Mouse (Mus musculus): ENCODE measurements around the gene Ucp1. TPM values are rescaled to one million over a fixed set of nuclear protein-coding genes. Genes with fewer than 3 reads are reported as not detected.

Ucp1 gene
- polyA plus RNA-seq (2015; fragmentation: Nextera tagmentation; extraction: Ambion mirVana) = not detected in 2 replicates

- Histone ChIP-seq H3K36me3 (ENCODE audit: control insufficient read depth, insufficient read depth, low read length) (no peaks in the 10 kb centered on the region), H3K27me3 (ENCODE audit: control insufficient read depth, insufficient read depth, low read length) (no peaks in the 10 kb centered on the region), H3K4me2 (replicated peaks; ENCODE audit: low read depth) (peak within 1 kb of the TSS; percentile 42), H3K9me3 (ENCODE audit: control insufficient read depth, low read length) (no peaks in the 10 kb centered on the region), H3K4me3 (ENCODE audit: low read depth, low read length) (peak within 1 kb of the TSS; percentile 18), H3K9ac (ENCODE audit: low read length) (no peak within 1 kb of the TSS), H3K27ac (replicated peaks) (no peak within 1 kb of the TSS), H3K4me1 (replicated peaks; ENCODE audit: control insufficient read depth, insufficient read depth) (peaks cover 3% of the 10 kb centered on the region; the same call in 1 of the 2 replicates)
- DNase-seq (ENCODE audit: low spot score) (peak; percentile 53), ATAC-seq (ENCODE audit: low FRiP score, low TSS enrichment) (peak; percentile 51; the same call in 1 of the 2 replicates)
- WGBS = 4% methylated on average over 20 of the region's 20 CpGs
- peak; percentile 51 for TF ChIP-seq CTCF (IDR thresholded peaks at IDR 0.05; ENCODE audit: low read depth)
- TF ChIP-seq EP300 (optimal IDR thresholded peaks at IDR 0.05) = no peak
Measured at GRCm38 (mm10) chr8:83290176-83290575, at the start of gene Ucp1. TSS of gene Ucp1 (plus strand) at chr8:83290352.

DNA sequence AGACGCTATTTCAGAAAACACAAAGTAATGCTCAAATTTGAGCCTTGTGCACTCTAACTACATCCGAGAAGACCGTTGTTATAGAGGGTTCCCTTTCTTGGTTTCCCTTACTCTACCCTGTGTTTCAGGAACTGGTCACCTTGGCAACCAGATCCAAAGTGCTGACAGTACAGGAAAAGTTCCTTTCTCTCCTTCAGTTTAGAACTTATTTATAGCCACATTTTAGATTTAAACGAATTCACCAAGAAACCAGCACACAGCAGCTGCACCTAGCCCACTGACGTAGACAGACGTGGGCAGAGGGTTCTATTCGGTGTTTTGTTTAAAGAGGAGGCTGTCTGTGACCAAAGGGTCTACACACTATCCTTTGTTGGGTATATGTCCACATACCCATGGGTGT is 46.0 kb upstream of the Ucp1 start:
- DNase-seq (ENCODE audit: low spot score) (no peak), ATAC-seq (ENCODE audit: low FRiP score, low TSS enrichment) (no peak)
- TF ChIP-seq EP300 (optimal IDR thresholded peaks at IDR 0.05) (no peak), CTCF (IDR thresholded peaks at IDR 0.05; ENCODE audit: low read depth) (no peak)
- Histone ChIP-seq H3K9ac (ENCODE audit: low read length) (no peak overlapping the region), H3K4me3 (ENCODE audit: low read depth, low read length) (no peak overlapping the region), H3K4me1 (replicated peaks; ENCODE audit: control insufficient read depth, insufficient read depth) (no peaks in the 10 kb centered on the region), H3K27me3 (ENCODE audit: control insufficient read depth, insufficient read depth, low read length) (no peaks in the 10 kb centered on the region), H3K27ac (replicated peaks) (no peak overlapping the region), H3K9me3 (ENCODE audit: control insufficient read depth, low read length) (no peaks in the 10 kb centered on the region), H3K36me3 (ENCODE audit: control insufficient read depth, insufficient read depth, low read length) (no peaks in the 10 kb centered on the region), H3K4me2 (replicated peaks; ENCODE audit: low read depth) (no peak overlapping the region)
- 87% methylated on average over 7 of the region's 7 CpGs for WGBS

- ATAC-seq (ENCODE audit: low FRiP score, low TSS enrichment) = no peak
- no peaks in the 10 kb centered on the region for H3K9me3 ChIP-seq (ENCODE audit: control insufficient read depth, low read length)
- TF ChIP-seq EP300 (optimal IDR thresholded peaks at IDR 0.05) (no peak), CTCF (IDR thresholded peaks at IDR 0.05; ENCODE audit: low read depth) (no peak)
Measured at GRCm38 (mm10) chr8:83250858-83251257, 39.3 kb upstream of the Ucp1 start.

GRCm38 (mm10) chr8:83251362-83252246 is 38.5 kb upstream of the Ucp1 start:
- Histone ChIP-seq H3K27ac (replicated peaks) (peak overlapping the region; percentile 45; the same call in 1 of the 2 replicates), H3K4me3 (ENCODE audit: low read depth, low read length) (no peak overlapping the region), H3K4me1 (replicated peaks; ENCODE audit: control insufficient read depth, insufficient read depth) (no peaks in the 10 kb centered on the region), H3K9me3 (ENCODE audit: control insufficient read depth, low read length) (no peaks in the 10 kb centered on the region), H3K36me3 (ENCODE audit: control insufficient read depth, insufficient read depth, low read length) (no peaks in the 10 kb centered on the region; the same call in 1 of the 2 replicates), H3K27me3 (ENCODE audit: control insufficient read depth, insufficient read depth, low read length) (no peaks in the 10 kb centered on the region), H3K9ac (ENCODE audit: low read length) (no peak overlapping the region), H3K4me2 (replicated peaks; ENCODE audit: low read depth) (no peak overlapping the region)
- ATAC-seq (ENCODE audit: low FRiP score, low TSS enrichment) (no peak), DNase-seq (ENCODE audit: low spot score) (no peak)
- TF ChIP-seq CTCF (IDR thresholded peaks at IDR 0.05; ENCODE audit: low read depth) = no peak
- TF ChIP-seq EP300 (optimal IDR thresholded peaks at IDR 0.05) = no peak
- WGBS = 58% methylated on average over 14 of the region's 14 CpGs

More at GRCm38 (mm10) chr8:83250858-83251257, 39.3 kb upstream of the Ucp1 start:
- H3K27me3 ChIP-seq (ENCODE audit: control insufficient read depth, insufficient read depth, low read length) = no peaks in the 10 kb centered on the region
- no peak overlapping the region for H3K9ac ChIP-seq (ENCODE audit: low read length)
- 0 out of 2 replicates have a peak overlapping the region, but pooled peaks have one; percentile 18 for H3K27ac ChIP-seq (replicated peaks)
- DNase-seq (ENCODE audit: low spot score) = no peak
- H3K4me3 ChIP-seq (ENCODE audit: low read depth, low read length) = no peak overlapping the region
- no peaks in the 10 kb centered on the region for H3K4me1 ChIP-seq (replicated peaks; ENCODE audit: control insufficient read depth, insufficient read depth)
- WGBS = 81% methylated on average over 6 of the region's 6 CpGs
- H3K36me3 ChIP-seq (ENCODE audit: control insufficient read depth, insufficient read depth, low read length) = no peaks in the 10 kb centered on the region; the same call in 1 of the 2 replicates
- no peak overlapping the region for H3K4me2 ChIP-seq (replicated peaks; ENCODE audit: low read depth)

- ATAC-seq (ENCODE audit: low FRiP score, low TSS enrichment) = no peak
Measured at GRCm38 (mm10) chr8:83252791-83253190, 37.4 kb upstream of the Ucp1 start.

DNA sequence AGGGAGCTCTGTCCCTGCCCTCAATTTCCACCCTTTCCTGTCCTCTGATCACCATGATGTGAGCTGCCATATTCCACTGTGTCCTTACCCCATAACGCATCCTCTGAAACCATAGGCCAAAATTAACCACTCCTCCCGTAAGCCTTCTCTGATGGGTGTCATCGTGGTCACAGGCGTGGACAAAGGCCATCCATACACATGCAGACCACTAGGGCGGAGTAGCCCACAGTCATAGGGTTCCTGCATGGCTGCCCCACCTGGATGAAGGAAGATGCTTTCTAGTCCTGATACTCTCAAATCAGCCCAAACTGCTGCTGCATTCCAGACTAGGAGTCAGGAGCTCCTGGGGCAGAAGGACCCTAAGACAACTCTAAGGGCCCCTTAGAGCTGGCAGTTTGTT is 32.5 kb upstream of the Ucp1 start:
- TF ChIP-seq EP300 (optimal IDR thresholded peaks at IDR 0.05) = no peak
- no peak for TF ChIP-seq CTCF (IDR thresholded peaks at IDR 0.05; ENCODE audit: low read depth)
- WGBS = 94% methylated on average over 5 of the region's 5 CpGs

More at GRCm38 (mm10) chr8:83252791-83253190, 37.4 kb upstream of the Ucp1 start:
- Histone ChIP-seq H3K4me1 (replicated peaks; ENCODE audit: control insufficient read depth, insufficient read depth) (no peaks in the 10 kb centered on the region), H3K27me3 (ENCODE audit: control insufficient read depth, insufficient read depth, low read length) (no peaks in the 10 kb centered on the region), H3K27ac (replicated peaks) (no peak overlapping the region), H3K36me3 (ENCODE audit: control insufficient read depth, insufficient read depth, low read length) (no peaks in the 10 kb centered on the region; the same call in 1 of the 2 replicates), H3K4me2 (replicated peaks; ENCODE audit: low read depth) (no peak overlapping the region), H3K9me3 (ENCODE audit: control insufficient read depth, low read length) (no peaks in the 10 kb centered on the region), H3K4me3 (ENCODE audit: low read depth, low read length) (no peak overlapping the region), H3K9ac (ENCODE audit: low read length) (no peak overlapping the region)
- DNase-seq (ENCODE audit: low spot score) = no peak
- 78% methylated on average over 5 of the region's 5 CpGs for WGBS
- TF ChIP-seq EP300 (optimal IDR thresholded peaks at IDR 0.05) = no peak
- TF ChIP-seq CTCF (IDR thresholded peaks at IDR 0.05; ENCODE audit: low read depth) = no peak

More for the DNA sequence above, 32.5 kb upstream of the Ucp1 start:
- Histone ChIP-seq H3K27ac (replicated peaks) (no peak overlapping the region), H3K36me3 (ENCODE audit: control insufficient read depth, insufficient read depth, low read length) (peaks cover 2% of the 10 kb centered on the region), H3K9me3 (ENCODE audit: control insufficient read depth, low read length) (no peaks in the 10 kb centered on the region), H3K9ac (ENCODE audit: low read length) (no peak overlapping the region), H3K4me3 (ENCODE audit: low read depth, low read length) (no peak overlapping the region), H3K27me3 (ENCODE audit: control insufficient read depth, insufficient read depth, low read length) (no peaks in the 10 kb centered on the region), H3K4me2 (replicated peaks; ENCODE audit: low read depth) (no peak overlapping the region), H3K4me1 (replicated peaks; ENCODE audit: control insufficient read depth, insufficient read depth) (no peaks in the 10 kb centered on the region)
- ATAC-seq (ENCODE audit: low FRiP score, low TSS enrichment) = no peak
- DNase-seq (ENCODE audit: low spot score) = no peak
